ENCODE assay signal across 15 mouse cellular contexts in genomic region chr15:25416367-25416766, GRCm38 (mm10). TPM values are rescaled to one million over a fixed set of nuclear protein-coding genes. Genes with fewer than 3 reads are reported as not detected.
DNase-seq lines count a peak whose midpoint lies in the region; ATAC-seq and TF ChIP-seq lines count a peak whose summit lies in the region.
"Had no signal": no experiment of that assay in that cellular context is flagged by ENCODE, and none has a peak within 500 bp of the region (broad histone marks: within the 10 kb centered on the region; RNA-seq: fewer than 3 reads in every experiment).

No protein-coding gene starts in this region.

- H3K4me2 ChIP-seq in embryonic facial prominence, embryonic 12.5 days (replicated peaks) = peak overlapping the region; percentile 26
- H3K4me2 ChIP-seq in forebrain, embryonic 15.5 days (replicated peaks) = peak overlapping the region; percentile 62
- peak overlapping the region; percentile 89 for H3K4me2 ChIP-seq in hindbrain, postnatal 0 days (ENCODE audit: low read depth, low read length)
- H3K4me2 ChIP-seq in neural tube, embryonic 13.5 days = peak overlapping the region; percentile 72
- H3K4me2 ChIP-seq: heart, embryonic 11.5 days; limb, embryonic 13.5 days had no signal

- H3K27me3 ChIP-seq in embryonic facial prominence, embryonic 12.5 days = no peaks in the 10 kb centered on the region
- H3K27me3 ChIP-seq in forebrain, embryonic 15.5 days = no peaks in the 10 kb centered on the region
- H3K27me3 ChIP-seq in hindbrain, postnatal 0 days (ENCODE audit: insufficient read depth, low read length) = no peaks in the 10 kb centered on the region
- no peaks in the 10 kb centered on the region for H3K27me3 ChIP-seq in neural tube, embryonic 13.5 days
- H3K27me3 ChIP-seq: limb, embryonic 13.5 days had no signal

- H3K27ac ChIP-seq in embryonic facial prominence, embryonic 12.5 days = no peak overlapping the region
- H3K27ac ChIP-seq in forebrain, embryonic 15.5 days (replicated peaks) = peak overlapping the region; percentile 19
- H3K27ac ChIP-seq in hindbrain, postnatal 0 days = peak overlapping the region; percentile 100
- peak overlapping the region; percentile 61 for H3K27ac ChIP-seq in neural tube, embryonic 13.5 days (replicated peaks)
- H3K27ac ChIP-seq: limb, embryonic 13.5 days; macrophage had no signal

- no peak overlapping the region for H3K9ac ChIP-seq in embryonic facial prominence, embryonic 12.5 days
- peak overlapping the region; percentile 23 for H3K9ac ChIP-seq in forebrain, embryonic 15.5 days (replicated peaks)
- peak overlapping the region; percentile 98 for H3K9ac ChIP-seq in hindbrain, postnatal 0 days (replicated peaks; ENCODE audit: low read length)
- H3K9ac ChIP-seq in neural tube, embryonic 13.5 days = peak overlapping the region; percentile 100
- H3K9ac ChIP-seq: limb, embryonic 13.5 days; liver, postnatal 0 days had no signal

- H3K4me3 ChIP-seq in embryonic facial prominence, embryonic 12.5 days = no peak overlapping the region
- H3K4me3 ChIP-seq in forebrain, embryonic 15.5 days = peak overlapping the region; percentile 99
- peak overlapping the region; percentile 98 for H3K4me3 ChIP-seq in hindbrain, postnatal 0 days (ENCODE audit: low read length)
- H3K4me3 ChIP-seq in neural tube, embryonic 13.5 days = peak overlapping the region; percentile 100
- H3K4me3 ChIP-seq: limb, embryonic 13.5 days had no signal

- 49% methylated on average over 6 of the region's 6 CpGs for WGBS in embryonic facial prominence, embryonic 12.5 days
- 35% methylated on average over 6 of the region's 6 CpGs for WGBS in forebrain, embryonic 15.5 days
- WGBS in hindbrain, postnatal 0 days = 29% methylated on average over 6 of the region's 6 CpGs
- 38% methylated on average over 6 of the region's 6 CpGs for WGBS in neural tube, embryonic 13.5 days

- no peaks in the 10 kb centered on the region for H3K36me3 ChIP-seq in embryonic facial prominence, embryonic 12.5 days
- H3K36me3 ChIP-seq in forebrain, embryonic 15.5 days = no peaks in the 10 kb centered on the region
- H3K36me3 ChIP-seq in hindbrain, postnatal 0 days (ENCODE audit: insufficient read depth, low read length) = no peaks in the 10 kb centered on the region
- 0 out of 2 replicates have a peak, but pooled peaks cover 6% of the 10 kb centered on the region for H3K36me3 ChIP-seq in neural tube, embryonic 13.5 days
- H3K36me3 ChIP-seq: limb, embryonic 13.5 days had no signal

- ATAC-seq in embryonic facial prominence, embryonic 12.5 days (ENCODE audit: insufficient number of reproducible peaks, insufficient read depth, low FRiP score, low TSS enrichment) = no peak
- ATAC-seq in forebrain, embryonic 15.5 days (replicated peaks) = no peak
- no peak for ATAC-seq in hindbrain, postnatal 0 days
- ATAC-seq in neural tube, embryonic 13.5 days (ENCODE audit: low read depth) = no peak
- ATAC-seq in granulocyte monocyte progenitor cell, adult 5-6 weeks (replicated peaks; ENCODE audit: poor library complexity, severe bottlenecking) = no peak
- no peak for ATAC-seq in cerebellum, adult (ENCODE audit: insufficient number of reproducible peaks, low FRiP score, low TSS enrichment)
- ATAC-seq: liver, postnatal 0 days had no signal

- TF ChIP-seq CTCF in hindbrain, postnatal 0 days (IDR thresholded peaks at IDR 0.05; ENCODE audit: low read depth) = no peak

- H3K4me1 ChIP-seq in embryonic facial prominence, embryonic 12.5 days = no peaks in the 10 kb centered on the region; the same call in 1 of the 2 replicates
- H3K4me1 ChIP-seq in forebrain, embryonic 15.5 days = peaks cover 22% of the 10 kb centered on the region
- H3K4me1 ChIP-seq in hindbrain, postnatal 0 days (ENCODE audit: insufficient read depth, low read length) = 0 out of 2 replicates have a peak, but pooled peaks cover 3% of the 10 kb centered on the region
- H3K4me1 ChIP-seq in neural tube, embryonic 13.5 days (replicated peaks) = peaks cover 29% of the 10 kb centered on the region

- DNase-seq in hindbrain, postnatal 0 days (ENCODE audit: low spot score) = peak; percentile 42
- DNase-seq in urinary bladder, postnatal 36 days (ENCODE audit: low spot score in 2 of 2) = no peak
- DNase-seq: cerebellum, adult 2 months; gastrocnemius, postnatal 14 days; heart, postnatal 4 days; kidney, adult 2 months; liver, postnatal 0 days had no signal

- no peaks in the 10 kb centered on the region for H3K9me3 ChIP-seq in embryonic facial prominence, embryonic 12.5 days
- no peaks in the 10 kb centered on the region for H3K9me3 ChIP-seq in forebrain, embryonic 15.5 days
- no peaks in the 10 kb centered on the region for H3K9me3 ChIP-seq in hindbrain, postnatal 0 days (ENCODE audit: low read length)
- no peaks in the 10 kb centered on the region for H3K9me3 ChIP-seq in neural tube, embryonic 13.5 days
- H3K9me3 ChIP-seq: limb, embryonic 13.5 days had no signal

RNA-seq across cellular contexts. Expression of gene Basp1, which starts 2.8 kb away (rescaled TPM):
- 146 and 177 TPM in 2 replicates for polyA plus RNA-seq in embryonic facial prominence, embryonic 12.5 days (2016; fragmentation: Nextera tagmentation; extraction: Ambion mirVana)
- 309 and 350 TPM in 2 replicates for polyA plus RNA-seq in forebrain, embryonic 15.5 days (2015; fragmentation: Nextera tagmentation; extraction: Ambion mirVana)
- total RNA-seq in hindbrain, postnatal 0 days (2014; rRNA removed) = 701 and 894 TPM in 2 replicates
- polyA plus RNA-seq in hindbrain, postnatal 0 days (2015; fragmentation: Nextera tagmentation; extraction: Ambion mirVana) = 415 and 425 TPM in 2 replicates
- 311 and 351 TPM in 2 replicates for polyA plus RNA-seq in neural tube, embryonic 13.5 days (2015; fragmentation: Nextera tagmentation; extraction: Ambion mirVana)
- total RNA-seq in granulocyte monocyte progenitor cell, adult 5-6 weeks (2014; fragmentation: Nextera tagmentation) = 0.39 and 2.7 TPM in 2 replicates
- 2.7 and 5.2 TPM in 2 replicates for total RNA-seq in granulocyte monocyte progenitor cell, adult 5-6 weeks (2017)

Comparison
In these comparisons a context has a peak if more than half of its experiments do, and no peak if none do; other contexts are left out.
1. H3K4me2 ChIP-seq: peak in every context shown above with its lines; median percentile 89 in hindbrain, postnatal 0 days; 72 in neural tube, embryonic 13.5 days; 62 in forebrain, embryonic 15.5 days; 26 in embryonic facial prominence, embryonic 12.5 days.